Mouse (Mus musculus): Measurements from ENCODE around the gene Clec4b2.
"Not testable (repeated sequence)": the region's sequence is repeated elsewhere in the genome, so short reads cannot be mapped to it uniquely, and the experiment has no call there.

Gene Clec4b2

DNA sequence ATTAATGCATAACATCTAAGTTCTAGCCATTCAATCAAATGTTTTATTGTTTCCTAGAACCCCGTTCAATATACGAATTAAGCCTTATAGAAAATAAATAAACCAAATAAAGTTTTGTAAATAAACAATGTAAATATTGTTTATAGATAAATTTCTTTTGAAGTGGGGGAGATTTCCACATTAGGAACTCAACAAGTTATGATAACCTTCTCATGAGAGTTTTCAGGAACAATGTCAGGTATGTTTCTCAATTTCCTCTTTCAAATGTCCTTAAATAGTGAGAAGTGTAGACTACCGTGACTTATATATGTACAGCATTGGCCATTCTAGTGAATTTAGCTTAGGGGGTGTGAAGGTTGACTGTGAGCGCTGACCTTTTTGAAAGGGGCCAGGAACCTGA is at the start of gene Clec4b2:
Gene Clec4b2 (plus strand): TSS at position 301 of the 400 bp plus-strand sequence.
- in situ Hi-C loops (cut with MboI; ENCODE audit: unreplicated experiment in 2 of 2): no loop called here

GRCm38 (mm10) chr6:123123195-123123594 is 49.5 kb upstream of the Clec4b2 start:
- in situ Hi-C loops (cut with MboI; ENCODE audit: unreplicated experiment in 2 of 2): no loop called here

DNA sequence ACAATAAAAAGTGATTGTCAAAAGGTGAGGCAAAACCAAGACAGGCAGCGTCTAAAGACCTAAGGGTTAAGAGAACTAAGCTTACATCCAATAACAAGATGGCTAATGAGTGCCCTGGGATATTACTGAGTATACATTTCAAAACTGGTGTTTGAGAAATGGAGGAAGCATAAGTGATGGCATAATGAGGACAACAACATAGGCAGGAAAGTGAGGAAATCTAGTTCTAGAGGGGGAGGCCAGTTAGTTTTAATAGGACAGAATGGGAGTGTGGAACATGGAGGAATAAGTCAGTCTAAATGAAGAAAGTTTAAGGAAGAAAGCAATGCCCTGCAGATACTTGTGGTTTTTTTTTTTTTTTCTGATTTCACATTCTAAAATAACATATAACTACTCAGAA is 45.5 kb upstream of the Clec4b2 start:
- in situ Hi-C loops (cut with MboI; ENCODE audit: unreplicated experiment in 2 of 2): no loop called here

DNA sequence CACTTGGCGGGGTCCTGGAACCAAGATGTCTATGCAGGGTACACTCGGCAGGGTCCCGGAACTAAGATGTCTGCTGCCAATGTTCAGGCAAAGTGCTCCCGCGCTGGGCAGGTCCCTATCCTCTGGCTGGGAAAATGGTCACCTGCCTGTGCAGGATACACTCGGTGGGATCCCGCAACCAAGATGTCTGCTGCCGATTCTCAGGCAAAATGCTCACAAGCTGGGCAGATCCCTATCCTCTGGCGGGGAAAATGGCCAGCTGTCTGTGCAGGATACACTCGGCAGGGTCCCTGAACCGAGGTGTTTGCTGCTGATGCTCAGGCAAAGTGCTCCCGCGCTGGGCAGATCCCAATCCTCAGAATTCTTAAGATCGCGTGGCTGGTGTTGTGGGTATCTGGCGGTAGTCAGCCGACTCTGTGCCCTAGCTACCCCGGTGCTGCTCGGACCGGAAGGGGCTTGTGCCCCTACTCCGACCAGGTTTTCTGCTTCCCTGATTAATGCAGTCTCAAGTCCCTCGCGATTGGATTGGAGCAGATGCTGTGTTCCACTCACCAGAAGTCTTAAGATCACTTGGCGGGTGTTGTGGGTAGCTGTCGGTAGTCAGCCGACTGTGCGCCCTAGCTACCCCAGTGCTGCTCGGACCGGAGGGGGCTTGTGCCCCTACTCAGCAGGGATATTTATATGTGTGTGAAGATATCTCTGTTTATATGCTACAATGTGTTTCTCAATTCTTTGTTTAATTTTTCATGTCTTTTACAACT is 34.7 kb upstream of the Clec4b2 start:
- in situ Hi-C loops (cut with MboI; ENCODE audit: unreplicated experiment in 2 of 2): not testable (repeated sequence)

DNA sequence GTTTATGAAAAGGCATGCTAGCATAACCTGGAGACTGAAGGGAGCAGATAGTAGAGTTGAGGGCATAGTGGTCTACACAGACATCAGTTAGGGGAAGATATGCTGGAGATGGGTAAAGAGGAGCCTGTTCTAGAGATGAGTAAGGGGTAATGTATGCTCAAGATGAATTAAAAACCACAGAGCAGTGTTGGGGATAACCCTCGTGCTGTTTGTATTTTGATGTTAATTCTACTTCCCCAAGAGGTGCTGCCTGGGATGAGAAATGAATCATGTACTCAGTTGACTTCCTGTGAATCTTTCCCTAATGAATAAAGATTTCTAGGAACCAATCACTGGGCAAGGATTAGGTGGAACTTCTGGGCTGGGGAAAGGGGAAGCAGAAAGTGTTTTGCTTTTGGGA is 2.6 kb upstream of the Clec4b2 start:
- in situ Hi-C loops (cut with MboI; ENCODE audit: unreplicated experiment in 2 of 2): no loop called here

DNA sequence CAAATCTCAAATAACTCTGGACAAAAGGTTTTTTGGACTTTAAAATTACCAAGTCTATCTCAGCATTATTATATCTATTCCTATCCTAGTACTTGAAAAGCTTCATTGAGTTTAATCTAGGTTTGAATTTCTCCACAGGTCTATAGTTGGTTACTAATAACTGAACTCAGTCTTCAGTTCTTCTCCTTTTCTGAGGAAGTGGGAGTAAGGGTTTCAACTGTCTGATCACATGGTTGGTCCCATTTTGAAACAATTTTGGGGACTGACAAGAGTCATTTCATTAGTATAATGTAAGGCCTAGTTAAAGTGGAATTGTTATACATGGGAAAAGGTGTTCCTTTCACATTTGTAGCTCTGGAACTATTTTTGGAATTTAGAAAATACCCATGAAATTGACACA is 1.7 kb upstream of the Clec4b2 start:
- in situ Hi-C loops (cut with MboI; ENCODE audit: unreplicated experiment in 2 of 2): no loop called here

DNA sequence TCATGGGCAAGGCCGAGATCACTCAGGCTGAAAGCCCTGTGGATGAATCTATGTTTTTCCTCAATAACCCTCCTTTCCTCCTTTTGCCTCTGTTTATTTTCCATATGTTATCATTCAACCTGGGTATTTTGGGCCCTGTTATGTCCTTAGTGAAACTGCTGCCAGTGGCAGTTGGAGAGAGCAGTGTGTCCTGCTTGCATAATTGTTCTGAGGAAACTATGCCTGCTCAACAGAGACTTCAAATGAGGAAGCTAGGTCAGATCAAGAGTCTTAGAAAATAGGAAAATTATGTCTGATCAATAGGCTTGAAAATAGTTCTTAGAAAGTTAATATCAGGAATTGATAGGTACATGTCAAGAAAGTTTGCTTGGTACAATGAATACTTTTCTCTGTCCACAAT is 2.9 kb downstream of the Clec4b2 start:
- in situ Hi-C loops (cut with MboI; ENCODE audit: unreplicated experiment in 2 of 2): no loop called here

DNA sequence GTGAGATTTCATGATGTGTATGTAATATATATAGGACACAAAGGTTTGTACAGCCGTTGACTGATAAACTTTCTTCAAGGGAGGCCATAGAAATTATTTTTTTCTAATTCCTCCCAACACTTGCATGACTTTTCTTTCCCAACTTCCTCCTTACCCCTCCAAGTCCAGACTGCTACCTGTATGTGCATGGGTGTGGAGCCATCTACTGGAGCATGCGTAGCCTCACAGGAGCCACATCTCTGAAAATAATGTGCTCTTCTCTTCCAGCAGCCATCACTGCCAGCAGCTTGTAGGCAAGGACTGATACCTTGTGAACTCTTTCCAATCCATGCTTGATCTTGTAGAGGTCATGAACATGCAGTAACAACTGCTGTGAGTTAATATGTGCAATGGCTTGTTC is 12.2 kb downstream of the Clec4b2 start:
- in situ Hi-C loops (cut with MboI; ENCODE audit: unreplicated experiment in 2 of 2): not testable (repeated sequence)

DNA sequence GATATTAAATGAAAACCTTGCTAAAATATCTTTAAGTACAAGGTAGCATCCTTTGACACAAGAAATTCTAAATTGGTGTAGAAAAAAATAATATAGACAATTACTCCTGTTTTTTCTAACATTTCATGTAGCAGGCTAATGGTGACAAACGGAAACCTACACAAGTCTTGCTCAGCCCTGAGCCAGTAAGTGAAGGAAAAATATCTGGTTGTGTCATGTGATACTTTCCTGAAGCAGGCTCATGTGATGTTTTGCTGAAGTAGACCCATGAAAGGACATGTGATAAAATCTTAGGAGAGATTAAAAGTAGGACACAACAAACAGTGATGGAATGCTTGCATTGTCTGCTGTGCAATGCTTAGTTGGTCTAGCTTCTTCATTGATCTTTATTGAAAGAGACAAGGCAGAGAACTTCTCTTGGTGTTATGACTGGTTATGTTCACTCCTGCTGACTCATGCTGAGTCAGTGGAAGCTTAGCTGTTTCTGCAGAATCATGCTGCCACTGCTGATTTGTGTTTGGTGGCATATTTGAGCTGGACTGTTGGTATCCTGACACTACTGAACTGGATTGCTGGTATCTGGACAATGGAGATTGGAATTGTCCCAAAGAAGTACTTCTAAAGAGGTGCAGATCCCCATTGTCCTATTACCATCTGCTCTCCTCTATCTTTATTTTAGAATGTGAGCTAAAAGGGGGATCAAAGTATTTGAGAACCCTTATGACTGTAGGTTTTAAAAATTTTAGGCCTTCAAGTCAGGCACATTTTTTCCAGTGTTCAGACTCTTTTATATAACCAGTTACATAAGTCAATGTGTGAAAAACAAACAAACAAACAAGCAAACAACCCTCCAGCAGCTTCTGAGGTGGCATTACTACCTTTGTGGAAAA is 34.7 kb downstream of the Clec4b2 start:
- in situ Hi-C loops (cut with MboI; ENCODE audit: unreplicated experiment in 2 of 2): no loop called here

- in situ Hi-C loops (cut with MboI; ENCODE audit: unreplicated experiment in 2 of 2): not testable (repeated sequence)
These were observed 35.4 kb downstream of the Clec4b2 start for GRCm38 (mm10) chr6:123208077-123208439.

DNA sequence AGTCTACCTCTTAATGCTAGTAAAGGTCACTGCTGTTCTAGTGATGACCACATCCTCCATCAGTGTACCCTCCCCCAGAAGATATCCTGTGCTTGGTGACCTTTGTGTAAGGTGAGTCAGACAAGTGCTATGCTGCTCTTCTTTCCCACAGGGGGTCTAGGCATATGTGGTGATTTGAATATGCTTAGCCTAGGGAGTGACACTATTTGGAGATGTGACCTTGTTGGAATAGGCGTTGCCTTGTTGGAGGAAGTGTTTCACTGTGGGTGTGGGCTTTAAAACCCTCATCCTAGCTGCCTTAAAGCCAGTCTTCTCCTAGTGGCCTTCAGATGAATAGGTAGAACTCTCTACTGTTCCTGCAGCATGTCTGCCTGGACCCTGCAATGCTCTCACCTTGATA is 39.0 kb downstream of the Clec4b2 start:
- in situ Hi-C loops (cut with MboI; ENCODE audit: unreplicated experiment in 2 of 2): no loop called here

- in situ Hi-C loops (cut with MboI; ENCODE audit: unreplicated experiment in 2 of 2): no loop called here
These were observed 55.0 kb downstream of the Clec4b2 start for GRCm38 (mm10) chr6:123227519-123228166.

- in situ Hi-C loops (cut with MboI; ENCODE audit: unreplicated experiment in 2 of 2): no loop called here
These were observed 57.0 kb downstream of the Clec4b2 start, which contains the start of gene Clec4n for GRCm38 (mm10) chr6:123229644-123230043. TSS of gene Clec4n (plus strand) at chr6:123229843.

DNA sequence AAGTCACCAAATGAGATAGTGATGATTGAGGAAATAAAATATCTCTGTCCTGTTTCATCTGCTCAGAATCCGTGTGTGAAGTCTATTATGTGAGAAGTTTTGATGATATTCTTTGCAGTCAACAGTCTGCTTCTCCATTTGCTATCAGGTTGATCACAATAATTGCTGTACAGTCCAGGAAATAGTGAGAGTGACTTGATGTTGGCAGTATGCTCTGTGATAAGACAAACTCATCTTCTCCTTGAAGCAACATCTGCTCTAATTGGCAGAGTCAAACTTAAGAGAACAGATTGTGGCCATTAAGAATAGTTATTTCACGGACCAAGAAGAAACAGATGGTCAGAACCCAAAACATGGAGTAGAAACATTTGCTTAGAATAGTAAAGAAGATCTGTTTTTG is 58.5 kb downstream of the Clec4b2 start:
- in situ Hi-C loops (cut with MboI; ENCODE audit: unreplicated experiment in 2 of 2): no loop called here

DNA sequence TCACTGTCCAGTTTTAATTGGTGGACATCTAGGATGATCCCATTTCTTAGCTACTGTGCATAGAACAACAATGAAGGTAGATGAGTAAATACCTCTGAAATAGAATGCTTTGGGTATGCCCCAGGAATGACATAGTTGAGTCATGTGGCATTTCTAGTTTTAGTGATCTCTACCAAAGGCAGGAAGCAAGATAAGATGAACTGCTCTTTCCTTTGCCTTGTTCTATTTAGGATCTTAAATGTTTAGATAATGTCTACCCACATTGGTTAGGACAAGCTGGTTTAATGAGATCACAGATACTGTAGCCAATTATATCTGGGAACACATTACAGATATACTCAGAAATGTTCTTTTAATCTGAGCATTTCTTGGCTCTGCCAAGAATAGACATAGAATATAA is 64.9 kb downstream of the Clec4b2 start:
- in situ Hi-C loops (cut with MboI; ENCODE audit: unreplicated experiment in 2 of 2): no loop called here

GRCm38 (mm10) chr6:123244201-123244600 is 71.5 kb downstream of the Clec4b2 start:
- in situ Hi-C loops (cut with MboI; ENCODE audit: unreplicated experiment in 2 of 2): no loop called here

DNA sequence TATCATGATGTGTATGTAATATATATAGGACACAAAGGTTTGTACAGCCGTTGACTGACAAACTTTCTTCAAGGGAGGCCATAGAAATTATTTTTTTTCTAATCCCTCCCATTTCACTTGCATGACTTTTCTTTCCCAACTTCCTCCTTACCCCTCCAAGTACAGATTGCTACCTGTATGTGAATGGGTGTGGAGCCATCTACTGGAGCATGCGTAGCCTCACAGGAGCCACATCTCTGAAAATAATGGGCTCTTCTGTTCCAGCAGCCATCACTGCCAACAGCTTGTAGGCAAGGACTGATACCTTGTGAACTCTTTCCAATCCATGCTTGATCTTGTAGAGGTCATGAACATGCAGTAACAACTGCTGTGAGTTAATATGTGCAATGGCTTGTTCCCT is 76.2 kb downstream of the Clec4b2 start:
- in situ Hi-C loops (cut with MboI; ENCODE audit: unreplicated experiment in 2 of 2): not testable (repeated sequence)

DNA sequence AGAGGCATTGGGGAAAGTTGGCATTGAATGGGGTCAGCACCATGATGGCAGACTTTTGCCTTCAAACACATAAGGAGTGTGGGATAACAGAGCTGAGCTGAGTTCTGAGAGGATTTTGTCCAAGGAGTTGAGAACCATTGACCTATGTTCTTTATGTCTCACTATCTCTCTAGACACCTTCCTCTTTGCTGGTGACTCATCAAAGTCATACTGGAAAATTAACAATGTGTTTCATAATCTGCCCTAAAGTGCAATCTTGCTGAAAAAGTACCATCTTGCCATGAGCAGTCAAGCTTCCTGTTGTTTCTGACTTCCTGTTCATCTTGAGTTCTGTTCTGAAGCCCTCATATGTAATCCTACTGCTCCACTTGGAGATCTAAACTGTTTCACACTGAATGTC is 80.0 kb downstream of the Clec4b2 start:
- in situ Hi-C loops (cut with MboI; ENCODE audit: unreplicated experiment in 2 of 2): no loop called here

Data from v-Abl transformed pro-B cells (cell line).